Mouse (Mus musculus) ovary, postnatal 14 days (tissue): ENCODE data around the gene Rpl36al.

ENCODE experiments used
- DNase-seq: peaks from one replicate; pipeline ENCODE4 v3.0.0; 2022; ENCODE audit warnings: low spot score

The Rpl36al gene

GRCm38 (mm10) chr12:69158765-69159577 is 24.9 kb downstream of the Rpl36al start, which contains the start of gene Rps29:
Gene Rps29 (minus strand): TSS chr12:69159186.
- DNase-seq = peak; percentile 95

GRCm38 (mm10) chr12:69158366-69158764 is 25.5 kb downstream of the Rpl36al start:
- no peak for DNase-seq

GRCm38 (mm10) chr12:69157107-69157506 is 26.8 kb downstream of the Rpl36al start:
- no peak for DNase-seq

GRCm38 (mm10) chr12:69156436-69156835 is 27.4 kb downstream of the Rpl36al start:
- DNase-seq = no peak

GRCm38 (mm10) chr12:69155923-69156322 is 28.0 kb downstream of the Rpl36al start:
- DNase-seq = no peak

GRCm38 (mm10) chr12:69150049-69150448 is 33.8 kb downstream of the Rpl36al start:
- no peak for DNase-seq

GRCm38 (mm10) chr12:69147166-69147735 is 36.6 kb downstream of the Rpl36al start:
- DNase-seq = no peak

- no peak for DNase-seq
Measured at GRCm38 (mm10) chr12:69143460-69143859, 40.4 kb downstream of the Rpl36al start.

GRCm38 (mm10) chr12:69139841-69140240 is 44.0 kb downstream of the Rpl36al start:
- DNase-seq = no peak

- DNase-seq = no peak
Measured at GRCm38 (mm10) chr12:69139201-69139600, 44.7 kb downstream of the Rpl36al start.
